Mouse (Mus musculus) hindbrain, postnatal 0 days (tissue): ENCODE results near the gene Phldb2. TPM values are rescaled to one million over a fixed set of nuclear protein-coding genes. Genes with fewer than 3 reads are reported as not detected.
A peak's percentile ranks its signal among the peaks of the same experiment; 100 is the strongest.

Experiments
- ATAC-seq: fragments of 200-750 bp; cut with Nextera tagmentation; 2 replicates; pipeline ENCODE4 v1.8.0; 2017; ENCODE audit warnings: mild to moderate bottlenecking, moderate TSS enrichment, moderate library complexity
- DNase-seq: peaks from one replicate; pipeline ENCODE4 v3.0.0-alpha.2; 2015; ENCODE audit warnings: low spot score
- H3K27ac ChIP-seq: fragments of 300-500 bp; sonication (generic); 2 replicates; pipeline ENCODE4 v1.5.1; 2014; ENCODE audit warnings: mild to moderate bottlenecking
- H3K27me3 ChIP-seq: fragments of 300-500 bp; sonication (generic); 2 replicates; pipeline ENCODE4 v1.6.1; 2014; ENCODE audit warnings: low read length, mixed read lengths; ENCODE audit not compliant: insufficient read depth
- H3K36me3 ChIP-seq: fragments of 300-500 bp; sonication (generic); 2 replicates; pipeline ENCODE4 v1.6.1; 2014; ENCODE audit warnings: low read length, mixed read lengths; ENCODE audit not compliant: insufficient read depth
- H3K4me1 ChIP-seq: fragments of 300-500 bp; sonication (generic); 2 replicates; pipeline ENCODE4 v1.6.1; 2014; ENCODE audit warnings: antibody characterized with exemption, low read length, mixed read lengths; ENCODE audit not compliant: insufficient read depth
- H3K4me2 ChIP-seq: fragments of 300-500 bp; sonication (generic); 2 replicates; pipeline ENCODE4 v1.6.1; 2014; ENCODE audit warnings: low read depth, mild to moderate bottlenecking, low read length, moderate library complexity, mixed read lengths
- H3K4me3 ChIP-seq: fragments of 300-500 bp; sonication (generic); 2 replicates; pipeline ENCODE4 v1.5.1; 2014; ENCODE audit warnings: low read length
- H3K9ac ChIP-seq: fragments of 300-500 bp; sonication (generic); replicated peaks from 2 replicates; pipeline ENCODE4 v1.6.1; 2014; ENCODE audit warnings: mild to moderate bottlenecking, low read length, moderate library complexity, mixed read lengths
- H3K9me3 ChIP-seq: fragments of 300-500 bp; sonication (generic); 2 replicates; pipeline ENCODE4 v1.6.1; 2016; ENCODE audit warnings: low read length, mixed read lengths
- CTCF ChIP-seq: IDR thresholded peaks from 2 replicates; pipeline ENCODE4 v1.5.1; 2016; ENCODE audit warnings: antibody characterized with exemption, control low read depth, low read depth
- WGBS: fragments of 180-500 bp; shearing (Covaris S2); extraction: QIAGEN DNeasy Blood & Tissue Kit; methylation state at CpG from one replicate; pipeline ENCODE4 v1.1.7; 2014; 5-methylcytosine and 5-hydroxymethylcytosine counted together
- polyA plus RNA-seq: library from polyadenylated mRNA; unstranded; fragments of >200 nt; fragmentation: Nextera tagmentation; extraction: Ambion mirVana; gene quantifications from 2 replicates; pipeline ENCODE4 v1.2.1, GENCODE M21; 2015
- total RNA-seq: library from RNA; depleted of rRNA; stranded (reverse); fragments of >200 nt; gene quantifications from 2 replicates; pipeline ENCODE4 v1.2.3, GENCODE M21; 2014

Gene Phldb2
- total and polyA plus RNA-seq, 2 experiments from 2014 or later: 4.5 to 7.2 TPM

- Histone ChIP-seq H3K9me3 (no peaks in the 10 kb centered on the region), H3K9ac (no peak overlapping the region), H3K27ac (no peak overlapping the region), H3K4me3 (no peak overlapping the region), H3K36me3 (peaks cover 15% of the 10 kb centered on the region; the same call in 1 of the 2 replicates), H3K4me1 (peaks cover 31% of the 10 kb centered on the region), H3K27me3 (no peaks in the 10 kb centered on the region), H3K4me2 (no peak overlapping the region)
- no peak for ATAC-seq
- no peak for DNase-seq
- TF ChIP-seq CTCF: no peak
- WGBS: 83% methylated on average over 10 of the region's 10 CpGs
Observed at GRCm38 (mm10) chr16:45720022-45720630, 233.3 kb downstream of the Phldb2 start.

GRCm38 (mm10) chr16:45718296-45718695 lies 235.1 kb downstream of the Phldb2 start:
- no peaks in the 10 kb centered on the region for H3K27me3 ChIP-seq
- no peak overlapping the region for H3K27ac ChIP-seq
- no peak overlapping the region for H3K4me3 ChIP-seq
- no peak overlapping the region for H3K9ac ChIP-seq
- no peak overlapping the region for H3K4me2 ChIP-seq
- peaks cover 15% of the 10 kb centered on the region; the same call in 1 of the 2 replicates for H3K36me3 ChIP-seq
- no peaks in the 10 kb centered on the region for H3K9me3 ChIP-seq
- DNase-seq (no peak), ATAC-seq (no peak)
- 95% methylated on average over 4 of the region's 4 CpGs for WGBS
- H3K4me1 ChIP-seq: peaks cover 31% of the 10 kb centered on the region
- TF ChIP-seq CTCF: no peak

- Histone ChIP-seq H3K27ac (no peak overlapping the region), H3K9ac (no peak overlapping the region), H3K4me2 (no peak overlapping the region), H3K9me3 (no peaks in the 10 kb centered on the region), H3K4me1 (no peaks in the 10 kb centered on the region), H3K27me3 (no peaks in the 10 kb centered on the region), H3K4me3 (no peak overlapping the region), H3K36me3 (peaks cover 8% of the 10 kb centered on the region; the same call in 1 of the 2 replicates)
- 88% methylated on average over 5 of the region's 5 CpGs for WGBS
- DNase-seq (no peak), ATAC-seq (no peak)
- no peak for TF ChIP-seq CTCF
Observed at GRCm38 (mm10) chr16:45714489-45715150, 238.8 kb downstream of the Phldb2 start.

- H3K27me3 ChIP-seq: no peaks in the 10 kb centered on the region
- WGBS: 77% methylated on average over 1 of the region's 1 CpGs
- H3K36me3 ChIP-seq: peaks cover 2% of the 10 kb centered on the region; the same call in 1 of the 2 replicates
Observed at GRCm38 (mm10) chr16:45713878-45714277, 239.5 kb downstream of the Phldb2 start.

GRCm38 (mm10) chr16:45713261-45713660 lies 240.1 kb downstream of the Phldb2 start:
- no peak for DNase-seq
- WGBS: 52% methylated on average over 5 of the region's 5 CpGs
- no peak for TF ChIP-seq CTCF
- Histone ChIP-seq H3K27me3 (no peaks in the 10 kb centered on the region), H3K36me3 (no peaks in the 10 kb centered on the region; the same call in 1 of the 2 replicates), H3K9ac (no peak overlapping the region), H3K4me2 (no peak overlapping the region), H3K27ac (no peak overlapping the region), H3K4me3 (no peak overlapping the region), H3K4me1 (no peaks in the 10 kb centered on the region), H3K9me3 (no peaks in the 10 kb centered on the region)
- ATAC-seq: 0 out of 2 replicates have a peak, but pooled peaks have one; percentile 11

More at GRCm38 (mm10) chr16:45713878-45714277, 239.5 kb downstream of the Phldb2 start:
- H3K9me3 ChIP-seq: no peaks in the 10 kb centered on the region
- H3K9ac ChIP-seq: no peak overlapping the region
- no peak for DNase-seq
- no peak overlapping the region for H3K4me2 ChIP-seq
- TF ChIP-seq CTCF: no peak
- no peak overlapping the region for H3K27ac ChIP-seq
- H3K4me3 ChIP-seq: no peak overlapping the region
- ATAC-seq: no peak
- no peaks in the 10 kb centered on the region for H3K4me1 ChIP-seq

GRCm38 (mm10) chr16:45711263-45711662 lies 242.1 kb downstream of the Phldb2 start:
- peak; percentile 56 for DNase-seq
- Histone ChIP-seq H3K27me3 (no peaks in the 10 kb centered on the region), H3K4me1 (no peaks in the 10 kb centered on the region), H3K4me3 (no peak overlapping the region), H3K9me3 (no peaks in the 10 kb centered on the region), H3K36me3 (no peaks in the 10 kb centered on the region), H3K4me2 (no peak overlapping the region), H3K27ac (no peak overlapping the region), H3K9ac (no peak overlapping the region)
- 0 out of 2 replicates have a peak, but pooled peaks have one; percentile 31 for ATAC-seq
- peak; percentile 68 for TF ChIP-seq CTCF
- 69% methylated on average over 7 of the region's 7 CpGs for WGBS

GRCm38 (mm10) chr16:45699301-45699700 lies 254.1 kb downstream of the Phldb2 start:
- Histone ChIP-seq H3K36me3 (no peaks in the 10 kb centered on the region), H3K27me3 (no peaks in the 10 kb centered on the region), H3K4me2 (no peak overlapping the region), H3K4me1 (peaks cover 8% of the 10 kb centered on the region; the same call in 1 of the 2 replicates), H3K27ac (no peak overlapping the region), H3K4me3 (no peak overlapping the region), H3K9ac (no peak overlapping the region), H3K9me3 (no peaks in the 10 kb centered on the region)
- WGBS: 79% methylated on average over 5 of the region's 5 CpGs
- no peak for TF ChIP-seq CTCF
- DNase-seq (no peak), ATAC-seq (no peak)
